Mouse (Mus musculus): ENCODE measurements around the gene Pnkd. TPM values are rescaled to one million over a fixed set of nuclear protein-coding genes. Genes with fewer than 3 reads are reported as not detected.
"Not testable (repeated sequence)": the region's sequence is repeated elsewhere in the genome, so short reads cannot be mapped to it uniquely, and the experiment has no call there.

Pnkd gene
- polyA plus RNA-seq, 2 experiments, result 63.9 to 124 TPM

- H3K4me2 ChIP-seq (replicated peaks; ENCODE audit: low read depth, low read length, severe bottlenecking), result no peak overlapping the region
- no peak for TF ChIP-seq POLR2A (IDR thresholded peaks at IDR 0.05; ENCODE audit: borderline replicate concordance, extremely low read depth, insufficient read depth, insufficient read length)
- WGBS, result 88% methylated on average over 11 of the region's 13 CpGs
- peaks cover 14% of the 10 kb centered on the region for H3K4me1 ChIP-seq (ENCODE audit: control insufficient read depth, insufficient read depth, low read length)
- no peak overlapping the region for H3K9ac ChIP-seq (ENCODE audit: low read depth, low read length, severe bottlenecking)
- no peaks in the 10 kb centered on the region for H3K9me3 ChIP-seq (ENCODE audit: control insufficient read depth, low read length)
- H3K36me3 ChIP-seq (ENCODE audit: control insufficient read depth, insufficient read depth, low read length), result peaks cover 25% of the 10 kb centered on the region
- no peak overlapping the region for H3K27ac ChIP-seq (replicated peaks; ENCODE audit: low read depth, low read length)
- no peak for DNase-seq (ENCODE audit: low spot score)
- no peak for ATAC-seq (ENCODE audit: low FRiP score, low read depth)
- no peaks in the 10 kb centered on the region for H3K27me3 ChIP-seq (ENCODE audit: control insufficient read depth, insufficient read depth, low read length)
- H3K4me3 ChIP-seq (replicated peaks; ENCODE audit: low read length), result no peak overlapping the region
These were observed 110.6 kb downstream of the Pnkd start for GRCm38 (mm10) chr1:74395290-74395689.

GRCm38 (mm10) chr1:74396456-74397222 lies 111.9 kb downstream of the Pnkd start:
- Histone ChIP-seq H3K36me3 (ENCODE audit: control insufficient read depth, insufficient read depth, low read length) (peaks cover 25% of the 10 kb centered on the region), H3K27ac (replicated peaks; ENCODE audit: low read depth, low read length) (peak overlapping the region; percentile 73), H3K9ac (ENCODE audit: low read depth, low read length, severe bottlenecking) (peak overlapping the region; percentile 57; the same call in 1 of the 2 replicates), H3K4me3 (replicated peaks; ENCODE audit: low read length) (peak overlapping the region; percentile 37), H3K4me2 (replicated peaks; ENCODE audit: low read depth, low read length, severe bottlenecking) (peak overlapping the region; percentile 78), H3K4me1 (ENCODE audit: control insufficient read depth, insufficient read depth, low read length) (peaks cover 10% of the 10 kb centered on the region; the same call in 1 of the 2 replicates)
- not testable (repeated sequence) for DNase-seq (ENCODE audit: low spot score); H3K27me3 ChIP-seq (ENCODE audit: control insufficient read depth, insufficient read depth, low read length); ATAC-seq (ENCODE audit: low FRiP score, low read depth); H3K9me3 ChIP-seq (ENCODE audit: control insufficient read depth, low read length)
- 6% methylated on average over 10 of the region's 12 CpGs for WGBS

GRCm38 (mm10) chr1:74397268-74397918 lies 112.7 kb downstream of the Pnkd start:
- under 1% methylated on average over 38 of the region's 41 CpGs for WGBS
- Histone ChIP-seq H3K27ac (replicated peaks; ENCODE audit: low read depth, low read length) (peak overlapping the region; percentile 73), H3K36me3 (ENCODE audit: control insufficient read depth, insufficient read depth, low read length) (peaks cover 25% of the 10 kb centered on the region), H3K4me1 (ENCODE audit: control insufficient read depth, insufficient read depth, low read length) (peaks cover 10% of the 10 kb centered on the region; the same call in 1 of the 2 replicates), H3K9me3 (ENCODE audit: control insufficient read depth, low read length) (no peaks in the 10 kb centered on the region), H3K9ac (ENCODE audit: low read depth, low read length, severe bottlenecking) (peak overlapping the region; percentile 57), H3K27me3 (ENCODE audit: control insufficient read depth, insufficient read depth, low read length) (no peaks in the 10 kb centered on the region), H3K4me3 (replicated peaks; ENCODE audit: low read length) (peak overlapping the region; percentile 37), H3K4me2 (replicated peaks; ENCODE audit: low read depth, low read length, severe bottlenecking) (peak overlapping the region; percentile 78)
- DNase-seq (ENCODE audit: low spot score) (peak; percentile 96), ATAC-seq (ENCODE audit: low FRiP score, low read depth) (peak; percentile 87)
- peak; percentile 66; the same call in 1 of the 2 replicates for TF ChIP-seq POLR2A (IDR thresholded peaks at IDR 0.05; ENCODE audit: borderline replicate concordance, extremely low read depth, insufficient read depth, insufficient read length)

GRCm38 (mm10) chr1:74397919-74398451 lies 113.3 kb downstream of the Pnkd start:
- H3K27me3 ChIP-seq (ENCODE audit: control insufficient read depth, insufficient read depth, low read length), result no peaks in the 10 kb centered on the region
- H3K4me3 ChIP-seq (replicated peaks; ENCODE audit: low read length), result peak overlapping the region; percentile 37
- 3% methylated on average over 11 of the region's 11 CpGs for WGBS
- H3K4me2 ChIP-seq (replicated peaks; ENCODE audit: low read depth, low read length, severe bottlenecking), result peak overlapping the region; percentile 78
- peak overlapping the region; percentile 57 for H3K9ac ChIP-seq (ENCODE audit: low read depth, low read length, severe bottlenecking)
- H3K27ac ChIP-seq (replicated peaks; ENCODE audit: low read depth, low read length), result peak overlapping the region; percentile 73
- peak; percentile 68 for DNase-seq (ENCODE audit: low spot score)
- H3K9me3 ChIP-seq (ENCODE audit: control insufficient read depth, low read length), result no peaks in the 10 kb centered on the region
- peaks cover 6% of the 10 kb centered on the region; the same call in 1 of the 2 replicates for H3K4me1 ChIP-seq (ENCODE audit: control insufficient read depth, insufficient read depth, low read length)
- no peak for TF ChIP-seq POLR2A (IDR thresholded peaks at IDR 0.05; ENCODE audit: borderline replicate concordance, extremely low read depth, insufficient read depth, insufficient read length)
- peaks cover 25% of the 10 kb centered on the region for H3K36me3 ChIP-seq (ENCODE audit: control insufficient read depth, insufficient read depth, low read length)
- ATAC-seq (ENCODE audit: low FRiP score, low read depth), result peak; percentile 36

- 85% methylated on average over 3 of the region's 3 CpGs for WGBS
- no peak overlapping the region for H3K9ac ChIP-seq (ENCODE audit: low read depth, low read length, severe bottlenecking)
- H3K27me3 ChIP-seq (ENCODE audit: control insufficient read depth, insufficient read depth, low read length), result no peaks in the 10 kb centered on the region
- H3K36me3 ChIP-seq (ENCODE audit: control insufficient read depth, insufficient read depth, low read length), result no peaks in the 10 kb centered on the region
- DNase-seq (ENCODE audit: low spot score), result no peak
- no peaks in the 10 kb centered on the region for H3K9me3 ChIP-seq (ENCODE audit: control insufficient read depth, low read length)
- H3K4me1 ChIP-seq (ENCODE audit: control insufficient read depth, insufficient read depth, low read length), result no peaks in the 10 kb centered on the region
- H3K4me3 ChIP-seq (replicated peaks; ENCODE audit: low read length), result no peak overlapping the region
- H3K27ac ChIP-seq (replicated peaks; ENCODE audit: low read depth, low read length), result no peak overlapping the region
- no peak overlapping the region for H3K4me2 ChIP-seq (replicated peaks; ENCODE audit: low read depth, low read length, severe bottlenecking)
- TF ChIP-seq POLR2A (IDR thresholded peaks at IDR 0.05; ENCODE audit: borderline replicate concordance, extremely low read depth, insufficient read depth, insufficient read length), result no peak
- no peak for ATAC-seq (ENCODE audit: low FRiP score, low read depth)
These were observed 115.8 kb downstream of the Pnkd start for GRCm38 (mm10) chr1:74400531-74400930.

All from limb, embryonic 14.5 days (tissue).